Mouse (Mus musculus) intestine, embryonic 16.5 days (tissue): ENCODE data around the gene Usp19. TPM values are rescaled to one million over a fixed set of nuclear protein-coding genes. Genes with fewer than 3 reads are reported as not detected.
A peak's percentile ranks its signal among the peaks of the same experiment; 100 is the strongest.

Experiments used
- ATAC-seq: fragments of 200-750 bp; cut with Nextera tagmentation; 2 replicates; pipeline ENCODE4 v1.8.0; 2017; ENCODE audit warnings: moderate TSS enrichment, moderate library complexity
- H3K27ac ChIP-seq: fragments of 300-500 bp; sonication (generic); 2 replicates; pipeline ENCODE4 v1.5.1; 2014; ENCODE audit warnings: mild to moderate bottlenecking, low read length
- H3K27me3 ChIP-seq: fragments of 300-500 bp; sonication (generic); replicated peaks from 2 replicates; pipeline ENCODE4 v1.6.1; 2014; ENCODE audit warnings: low read length, control low read depth, mixed read lengths; ENCODE audit not compliant: control insufficient read depth, insufficient read depth
- H3K36me3 ChIP-seq: fragments of 300-500 bp; sonication (generic); 2 replicates; pipeline ENCODE4 v1.6.1; 2014; ENCODE audit warnings: low read length, control low read depth; ENCODE audit not compliant: control insufficient read depth, insufficient read depth
- H3K4me1 ChIP-seq: fragments of 300-500 bp; sonication (generic); 2 replicates; pipeline ENCODE4 v1.6.1; 2014; ENCODE audit warnings: low read length, control low read depth, mixed read lengths; ENCODE audit not compliant: control insufficient read depth, insufficient read depth
- H3K4me2 ChIP-seq: fragments of 300-500 bp; sonication (generic); 2 replicates; pipeline ENCODE4 v1.6.1; 2014; ENCODE audit warnings: low read depth, low read length, control low read depth
- H3K4me3 ChIP-seq: fragments of 300-500 bp; sonication (generic); 2 replicates; pipeline ENCODE4 v1.5.1; 2014; ENCODE audit warnings: mild to moderate bottlenecking, low read length
- H3K9ac ChIP-seq: fragments of 300-500 bp; sonication (generic); 2 replicates; pipeline ENCODE4 v1.6.1; 2014; ENCODE audit warnings: low read depth, low read length
- H3K9me3 ChIP-seq: fragments of 300-500 bp; sonication (generic); 2 replicates; pipeline ENCODE4 v1.6.1; 2016; ENCODE audit warnings: low read length, control low read depth; ENCODE audit not compliant: control insufficient read depth
- WGBS: fragments of 180-500 bp; shearing (Covaris S2); extraction: QIAGEN DNeasy Blood & Tissue Kit; methylation state at CpG from one replicate; pipeline ENCODE4 v1.1.7; 2014; 5-methylcytosine and 5-hydroxymethylcytosine counted together
- polyA plus RNA-seq: library from polyadenylated mRNA; unstranded; fragments of >200 nt; fragmentation: Nextera tagmentation; extraction: Ambion mirVana; gene quantifications from 2 replicates; pipeline ENCODE4 v1.2.1, GENCODE M21; 2015

Gene Usp19
- polyA plus RNA-seq, 1 experiment from 2014 or later, result 35.7 TPM

DNA sequence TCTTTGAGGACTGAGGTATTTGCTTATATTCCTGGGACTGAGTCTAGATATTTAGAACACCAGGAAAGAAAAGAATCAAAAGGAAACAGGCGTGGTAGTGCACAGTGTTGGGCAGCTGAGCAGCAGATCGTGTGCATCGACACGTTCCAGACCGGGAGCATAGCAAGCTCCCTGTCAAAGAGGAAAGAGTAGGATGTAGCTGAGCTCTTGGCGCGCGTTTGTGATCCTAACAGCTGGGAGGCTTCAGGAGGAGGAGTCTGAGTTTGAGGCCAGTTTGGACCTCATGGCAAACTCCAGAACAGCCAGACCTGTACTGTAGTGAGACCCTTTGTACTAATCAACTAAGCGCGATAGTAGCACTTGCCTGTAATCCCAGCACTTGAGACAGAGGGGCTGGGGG is 28.2 kb upstream of the Usp19 start:
- peak; percentile 43 for ATAC-seq
- 49% methylated on average over 10 of the region's 10 CpGs for WGBS
- Histone ChIP-seq H3K36me3 (peaks cover 14% of the 10 kb centered on the region), H3K27me3 (no peaks in the 10 kb centered on the region), H3K9me3 (no peaks in the 10 kb centered on the region), H3K4me3 (no peak overlapping the region), H3K9ac (peak overlapping the region; percentile 18), H3K4me2 (peak overlapping the region; percentile 23; the same call in 1 of the 2 replicates), H3K4me1 (peaks cover 19% of the 10 kb centered on the region), H3K27ac (peak overlapping the region; percentile 97)

DNA sequence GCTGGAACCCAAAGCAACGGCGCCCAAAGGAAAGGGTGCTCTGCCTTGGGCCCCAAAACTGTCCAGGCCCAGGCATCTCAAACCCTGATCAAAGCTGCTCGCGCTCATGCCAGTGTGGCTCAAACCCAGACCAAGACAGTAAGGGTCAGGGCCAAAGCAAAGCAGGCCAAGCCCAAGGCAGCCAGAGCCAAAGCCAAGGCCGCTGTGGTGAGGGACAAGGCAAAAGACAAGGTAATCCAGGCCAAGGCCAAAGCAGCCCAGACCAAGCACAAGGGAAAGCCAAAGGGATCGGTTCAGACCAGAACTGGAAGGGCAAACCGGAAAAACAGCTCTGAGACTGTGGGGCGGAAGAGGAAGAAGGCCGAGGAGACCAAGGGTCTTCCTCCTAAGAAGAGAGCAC is 26.7 kb upstream of the Usp19 start:
- no peak overlapping the region for H3K9ac ChIP-seq
- 90% methylated on average over 9 of the region's 9 CpGs for WGBS

DNA sequence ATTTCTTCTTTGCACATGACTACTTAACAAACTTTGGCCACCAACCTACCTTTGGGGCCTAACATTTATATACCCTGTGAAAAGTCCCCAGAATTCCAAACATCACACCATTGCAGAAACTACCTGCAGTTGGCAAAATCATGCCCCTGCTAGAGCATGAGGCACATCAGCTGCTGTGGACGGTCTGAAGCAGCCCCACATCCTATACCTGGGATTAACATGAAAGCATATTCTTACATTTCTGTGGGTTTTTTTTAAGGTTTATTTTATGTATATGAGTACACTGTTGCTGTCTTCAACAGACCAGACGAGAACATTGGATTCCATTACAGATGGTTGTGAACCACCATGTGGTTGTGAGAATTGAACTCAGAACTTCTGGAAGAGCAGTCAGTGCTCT is 24.2 kb upstream of the Usp19 start:
- Histone ChIP-seq H3K9ac (no peak overlapping the region), H3K4me3 (no peak overlapping the region), H3K4me1 (peaks cover 14% of the 10 kb centered on the region), H3K9me3 (no peaks in the 10 kb centered on the region), H3K27me3 (no peaks in the 10 kb centered on the region), H3K36me3 (peaks cover 14% of the 10 kb centered on the region), H3K4me2 (no peak overlapping the region), H3K27ac (no peak overlapping the region)
- ATAC-seq, result no peak
- 95% methylated on average over 2 of the region's 2 CpGs for WGBS

More for the DNA sequence above, 26.7 kb upstream of the Usp19 start:
- H3K4me1 ChIP-seq, result peaks cover 19% of the 10 kb centered on the region
- no peaks in the 10 kb centered on the region for H3K9me3 ChIP-seq
- no peak for ATAC-seq
- H3K27ac ChIP-seq, result 0 out of 2 replicates have a peak overlapping the region, but pooled peaks have one; percentile 5
- H3K36me3 ChIP-seq, result peaks cover 14% of the 10 kb centered on the region
- no peak overlapping the region for H3K4me2 ChIP-seq
- no peak overlapping the region for H3K4me3 ChIP-seq
- no peaks in the 10 kb centered on the region for H3K27me3 ChIP-seq

DNA sequence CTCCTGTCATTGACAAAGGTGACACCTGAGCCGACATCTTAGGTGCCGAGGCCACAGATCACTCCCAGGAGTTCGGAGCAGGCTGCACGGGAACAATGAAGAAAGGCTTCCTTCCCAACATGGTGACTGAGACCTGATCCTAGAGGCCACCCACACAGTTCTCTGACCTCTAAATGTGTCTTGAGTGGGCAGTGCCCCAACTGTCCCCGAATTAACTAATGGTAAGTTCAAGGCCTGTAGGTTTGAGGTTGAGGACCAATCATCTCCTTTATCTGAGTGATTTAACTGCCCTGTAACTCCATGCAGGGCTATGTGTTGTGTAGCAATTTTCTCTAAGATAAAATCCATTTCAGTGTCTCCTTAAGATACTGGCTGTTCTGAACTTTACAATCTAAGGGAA is 21.0 kb upstream of the Usp19 start:
- no peak overlapping the region for H3K4me2 ChIP-seq
- no peak overlapping the region for H3K9ac ChIP-seq
- H3K9me3 ChIP-seq, result no peaks in the 10 kb centered on the region
- no peak overlapping the region; the same call in 1 of the 2 replicates for H3K27ac ChIP-seq
- H3K4me1 ChIP-seq, result no peaks in the 10 kb centered on the region
- 70% methylated on average over 5 of the region's 5 CpGs for WGBS
- no peaks in the 10 kb centered on the region for H3K27me3 ChIP-seq
- no peaks in the 10 kb centered on the region for H3K36me3 ChIP-seq
- no peak overlapping the region for H3K4me3 ChIP-seq
- no peak for ATAC-seq

DNA sequence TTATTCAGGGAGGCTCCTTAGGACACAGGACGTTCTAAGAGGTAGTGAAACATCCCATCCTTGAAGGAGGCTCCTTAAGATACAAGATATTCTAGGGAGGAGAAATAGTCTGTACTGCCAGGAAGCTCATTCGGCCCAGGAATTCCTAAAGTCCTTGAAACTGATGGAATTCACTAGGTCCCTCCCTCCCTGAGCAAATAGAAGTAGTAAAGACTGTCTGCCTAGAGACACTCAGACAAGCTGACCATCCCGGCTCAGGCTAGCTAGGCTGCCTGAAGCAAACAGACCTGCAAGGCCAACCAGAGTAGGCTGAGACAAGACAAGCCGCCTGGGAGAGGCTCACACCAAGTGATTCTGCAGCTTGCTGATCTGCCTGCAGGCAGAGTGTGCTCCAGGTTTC is 20.6 kb upstream of the Usp19 start:
- Histone ChIP-seq H3K9ac (no peak overlapping the region), H3K36me3 (no peaks in the 10 kb centered on the region), H3K4me1 (no peaks in the 10 kb centered on the region), H3K4me2 (no peak overlapping the region), H3K27me3 (no peaks in the 10 kb centered on the region), H3K9me3 (no peaks in the 10 kb centered on the region), H3K27ac (0 out of 2 replicates have a peak overlapping the region, but pooled peaks have one; percentile 33), H3K4me3 (no peak overlapping the region)
- no peak for ATAC-seq
- WGBS, result 43% methylated on average over 4 of the region's 4 CpGs

DNA sequence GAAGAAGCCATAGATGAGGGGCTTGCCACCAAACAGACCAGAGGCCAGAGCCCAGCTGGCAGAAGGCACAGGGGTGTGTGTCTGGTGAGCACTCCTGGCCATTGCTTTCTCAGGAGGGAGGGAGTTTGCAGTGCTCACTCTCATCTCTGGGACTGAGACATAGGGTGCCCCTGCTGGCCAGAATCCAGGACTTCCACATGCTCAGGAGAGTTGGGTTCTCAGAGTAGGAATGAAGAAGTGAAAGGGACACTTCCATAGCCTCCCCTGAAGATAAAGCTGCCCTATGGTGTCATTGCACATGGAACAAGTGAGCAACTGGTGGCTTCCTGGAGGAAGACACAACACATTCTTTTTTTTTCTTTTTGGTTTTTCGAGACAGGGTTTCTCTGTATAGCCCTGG is 15.9 kb upstream of the Usp19 start:
- H3K9ac ChIP-seq, result no peak overlapping the region
- H3K27me3 ChIP-seq, result no peaks in the 10 kb centered on the region
- no peak overlapping the region for H3K4me3 ChIP-seq
- no peak for ATAC-seq
- H3K9me3 ChIP-seq, result no peaks in the 10 kb centered on the region
- no peak overlapping the region for H3K27ac ChIP-seq
- H3K36me3 ChIP-seq, result no peaks in the 10 kb centered on the region
- no peak overlapping the region for H3K4me2 ChIP-seq
- WGBS, result 83% methylated on average over 1 of the region's 1 CpGs
- H3K4me1 ChIP-seq, result peaks cover 7% of the 10 kb centered on the region

DNA sequence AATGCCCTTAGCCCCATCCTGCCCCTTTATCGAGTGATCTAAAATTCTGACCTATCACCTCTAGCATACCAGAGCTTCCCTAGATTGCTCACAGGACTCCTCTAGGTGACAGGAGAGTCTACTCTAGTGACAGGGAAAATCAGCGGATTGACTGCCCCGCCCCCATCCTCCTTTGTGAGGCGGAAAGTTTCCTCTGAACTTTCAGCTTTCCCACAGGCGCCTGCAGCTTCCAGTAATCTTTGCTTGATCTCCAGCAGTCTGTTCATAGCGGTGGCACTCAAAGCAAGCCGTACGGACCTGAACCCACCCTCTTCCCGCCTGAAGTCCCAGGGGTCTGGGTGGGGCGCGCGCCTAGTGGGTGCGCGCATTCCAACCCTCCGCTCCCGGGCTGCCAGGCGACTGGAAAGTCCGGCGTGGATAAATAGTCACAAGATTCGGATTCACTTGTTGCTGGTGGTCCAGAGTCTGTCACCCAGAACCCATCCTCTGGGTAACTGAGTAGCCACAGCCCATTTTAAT is 11.7 kb upstream of the Usp19 start:
- WGBS, result under 1% methylated on average over 20 of the region's 20 CpGs
- peak overlapping the region; percentile 61 for H3K9ac ChIP-seq
- H3K27me3 ChIP-seq, result no peaks in the 10 kb centered on the region
- H3K4me1 ChIP-seq, result peaks cover 20% of the 10 kb centered on the region
- peaks cover 8% of the 10 kb centered on the region for H3K36me3 ChIP-seq
- no peaks in the 10 kb centered on the region for H3K9me3 ChIP-seq
- H3K4me3 ChIP-seq, result peak overlapping the region; percentile 48
- peak overlapping the region; percentile 58 for H3K4me2 ChIP-seq
- peak; percentile 82 for ATAC-seq
- H3K27ac ChIP-seq, result peak overlapping the region; percentile 61

DNA sequence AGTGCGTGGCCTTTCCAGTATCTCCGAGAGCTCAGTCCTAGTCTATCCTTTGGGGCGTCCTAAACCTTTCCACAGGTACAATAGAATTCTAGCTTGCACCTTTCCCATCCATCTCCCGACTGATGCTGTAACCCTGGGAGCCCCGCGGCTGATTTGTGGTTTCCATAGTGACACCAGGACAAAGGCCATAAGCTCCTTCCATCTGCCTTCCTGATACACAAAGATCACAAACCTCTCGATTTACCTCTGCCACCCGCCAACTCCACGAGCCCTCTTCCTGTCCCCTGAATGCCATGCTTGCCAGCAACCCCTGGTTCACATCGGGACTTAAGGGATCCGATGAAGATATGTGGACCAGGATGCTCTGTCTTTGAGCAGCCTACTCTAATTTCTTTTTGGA is 11.2 kb upstream of the Usp19 start:
- Histone ChIP-seq H3K9ac (peak overlapping the region; percentile 61), H3K36me3 (peaks cover 11% of the 10 kb centered on the region), H3K4me1 (peaks cover 20% of the 10 kb centered on the region), H3K4me2 (peak overlapping the region; percentile 58), H3K27me3 (no peaks in the 10 kb centered on the region), H3K9me3 (no peaks in the 10 kb centered on the region), H3K27ac (peak overlapping the region; percentile 61), H3K4me3 (peak overlapping the region; percentile 57)
- ATAC-seq, result peak; percentile 10; the same call in 1 of the 2 replicates
- 34% methylated on average over 11 of the region's 11 CpGs for WGBS

DNA sequence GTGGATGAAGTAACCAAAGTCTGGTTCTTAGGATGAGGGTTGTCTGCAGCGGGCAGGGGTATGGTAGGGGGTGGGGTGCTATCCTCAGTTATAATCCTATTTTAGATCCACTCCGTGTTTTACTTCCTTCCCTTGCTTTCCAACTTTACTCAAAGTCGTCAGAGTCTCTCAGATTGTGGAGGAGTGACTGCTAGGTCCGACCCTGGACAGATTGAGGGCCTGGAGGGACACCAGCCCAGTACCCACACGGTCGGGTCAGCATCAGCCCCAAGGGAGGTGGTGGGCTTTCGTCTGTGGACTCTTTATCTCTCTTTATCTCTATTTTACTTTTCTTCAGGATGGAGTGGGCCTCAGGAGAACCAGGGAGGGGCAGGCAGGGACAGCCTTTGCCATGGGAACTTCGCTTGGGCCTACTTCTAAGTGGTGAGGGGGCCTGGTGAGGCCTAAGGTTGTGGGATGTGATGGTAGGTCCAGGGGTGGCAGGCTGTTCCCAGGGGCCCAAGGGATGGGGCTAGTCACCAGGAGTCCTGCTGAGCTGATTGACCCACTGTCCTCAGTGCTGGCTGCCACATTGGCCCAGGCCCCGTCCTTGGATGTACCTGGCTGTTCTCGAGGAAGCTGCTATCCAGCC is 10.6 kb upstream of the Usp19 start, which contains the start of gene Lamb2:
Lamb2 (plus strand) TSS at position 16 of the 631 bp plus-strand sequence.
- peaks cover 13% of the 10 kb centered on the region for H3K36me3 ChIP-seq
- peak within 1 kb of the TSS; percentile 57 for H3K4me3 ChIP-seq
- peaks cover 20% of the 10 kb centered on the region for H3K4me1 ChIP-seq
- H3K4me2 ChIP-seq, result peak within 1 kb of the TSS; percentile 58
- no peaks in the 10 kb centered on the region for H3K9me3 ChIP-seq
- peak within 1 kb of the TSS; percentile 66 for H3K9ac ChIP-seq
- 6% methylated on average over 10 of the region's 10 CpGs for WGBS
- no peaks in the 10 kb centered on the region for H3K27me3 ChIP-seq
- H3K27ac ChIP-seq, result peak within 1 kb of the TSS; percentile 61
- peak; percentile 57 for ATAC-seq
